Mouse (Mus musculus) heart, adult 2 months (tissue): ENCODE measurements around the gene Spocd1.

ENCODE experiments used
- CTCF ChIP-seq: fragments of 200-600 bp; IDR thresholded peaks from 2 replicates; pipeline ENCODE4 v1.8.1; 2022; ENCODE audit warnings: antibody characterized with exemption, mild to moderate bottlenecking, moderate library complexity
- EP300 ChIP-seq: fragments of 200-500 bp; IDR thresholded peaks from 2 replicates; pipeline ENCODE4 v1.6.1; 2011; ENCODE audit warnings: low read depth, low read length, control low read depth; ENCODE audit not compliant: insufficient read depth
- POLR2A ChIP-seq: fragments of 200-500 bp; IDR thresholded peaks from 2 replicates; pipeline ENCODE4 v1.6.1; 2011; ENCODE audit warnings: mild to moderate bottlenecking, low read depth, low read length, control low read depth; ENCODE audit not compliant: insufficient read depth

DNA sequence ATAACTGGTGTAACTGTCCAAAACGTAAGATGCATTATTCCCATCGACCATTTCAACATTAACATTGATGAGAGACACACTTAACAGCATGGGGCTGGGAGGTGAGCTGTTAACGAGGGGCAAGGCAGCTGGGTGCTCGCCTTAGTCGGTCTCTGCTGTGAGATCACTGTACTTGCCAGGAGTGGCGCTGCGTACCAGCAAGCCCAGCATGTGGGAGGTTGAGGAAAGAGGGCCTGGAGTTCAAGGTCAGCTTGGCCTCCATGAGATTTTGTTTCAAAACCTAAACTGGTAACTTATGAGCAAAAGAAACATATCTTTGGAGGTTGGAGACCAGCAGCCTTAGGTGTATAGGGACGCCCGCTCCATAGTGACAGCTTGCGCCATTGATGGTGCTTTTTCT lies 39.4 kb upstream of the Spocd1 start:
- TF ChIP-seq POLR2A (no peak), CTCF (no peak), EP300 (no peak)
